Mouse (Mus musculus): ENCODE data around the gene Fam126a.
"Not testable (repeated sequence)": the region's sequence is repeated elsewhere in the genome, so short reads cannot be mapped to it uniquely, and the experiment has no call there.

GRCm38 (mm10) chr5:23871323-23871722 is 159.2 kb downstream of the Fam126a start:
- TF ChIP-seq POLR2A (IDR thresholded peaks at IDR 0.05; ENCODE audit: control insufficient read depth, low read depth, low read length); CTCF (IDR thresholded peaks at IDR 0.05; ENCODE audit: control insufficient read depth, insufficient read depth, insufficient replicate concordance, low read depth, low read length): not testable (repeated sequence)

All from testis, adult 2 months (tissue).